Mouse (Mus musculus) stomach, embryonic 16.5 days (tissue): ENCODE measurements around the gene Gtf3c5. TPM values are rescaled to one million over a fixed set of nuclear protein-coding genes. Genes with fewer than 3 reads are reported as not detected.

Source experiments
- ATAC-seq: fragments of 200-750 bp; cut with Nextera tagmentation; 2 replicates; pipeline ENCODE4 v1.8.0; 2017; ENCODE audit warnings: moderate number of reproducible peaks, moderate TSS enrichment; ENCODE audit not compliant: insufficient read depth, low FRiP score
- H3K27ac ChIP-seq: fragments of 300-500 bp; sonication (generic); 2 replicates; pipeline ENCODE4 v1.5.1; 2014; ENCODE audit warnings: low read length
- H3K27me3 ChIP-seq: fragments of 300-500 bp; sonication (generic); 2 replicates; pipeline ENCODE4 v1.6.1; 2014; ENCODE audit warnings: low read length, control low read depth, mixed read lengths; ENCODE audit not compliant: control insufficient read depth, insufficient read depth
- H3K36me3 ChIP-seq: fragments of 300-500 bp; sonication (generic); 2 replicates; pipeline ENCODE4 v1.6.1; 2014; ENCODE audit warnings: low read length; ENCODE audit not compliant: control insufficient read depth, insufficient read depth
- H3K4me1 ChIP-seq: fragments of 300-500 bp; sonication (generic); 2 replicates; pipeline ENCODE4 v1.6.1; 2014; ENCODE audit warnings: low read length, control low read depth, mixed read lengths; ENCODE audit not compliant: control insufficient read depth, insufficient read depth
- H3K4me2 ChIP-seq: fragments of 300-500 bp; sonication (generic); 2 replicates; pipeline ENCODE4 v1.6.1; 2014; ENCODE audit warnings: low read depth, low read length, mixed read lengths
- H3K4me3 ChIP-seq: fragments of 300-500 bp; sonication (generic); replicated peaks from 2 replicates; pipeline ENCODE4 v1.5.1; 2014; ENCODE audit warnings: mild to moderate bottlenecking, low read length
- H3K9ac ChIP-seq: fragments of 300-500 bp; sonication (generic); 2 replicates; pipeline ENCODE4 v1.6.1; 2014; ENCODE audit warnings: low read length
- H3K9me3 ChIP-seq: fragments of 300-500 bp; sonication (generic); replicated peaks from 2 replicates; pipeline ENCODE4 v1.6.1; 2016; ENCODE audit warnings: low read length, control low read depth; ENCODE audit not compliant: control insufficient read depth
- WGBS: fragments of 180-500 bp; shearing (Covaris S2); extraction: QIAGEN DNeasy Blood & Tissue Kit; methylation state at CpG from one replicate; pipeline ENCODE4 v1.1.7; 2014; 5-methylcytosine and 5-hydroxymethylcytosine counted together
- polyA plus RNA-seq: library from polyadenylated mRNA; unstranded; fragments of >200 nt; fragmentation: Nextera tagmentation; extraction: Ambion mirVana; gene quantifications from 2 replicates; pipeline ENCODE4 v1.2.1, GENCODE M21; 2015

The Gtf3c5 gene
- polyA plus RNA-seq, 1 experiment from 2014 or later, result 38.2 TPM

DNA sequence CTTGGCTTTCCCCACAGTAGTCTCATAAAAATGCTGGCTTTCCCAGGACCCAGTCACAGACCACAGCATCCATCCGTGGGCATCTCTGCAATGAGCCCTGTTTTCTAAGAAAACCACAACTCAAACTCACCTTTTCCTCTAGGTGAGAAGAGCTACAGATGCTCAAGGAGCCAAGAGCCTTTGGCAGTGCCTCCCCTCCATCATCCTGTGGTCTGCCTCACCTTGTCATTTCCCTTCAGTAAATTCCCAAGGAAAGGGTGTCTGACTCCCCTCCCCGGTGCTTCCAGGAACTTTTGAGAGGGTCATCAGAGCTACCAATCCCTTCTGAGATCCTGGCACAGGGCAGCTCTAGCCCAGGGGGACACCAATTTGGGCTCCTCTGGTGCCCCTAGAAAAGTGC is 37.6 kb upstream of the Gtf3c5 start:
- H3K9me3 ChIP-seq, result no peaks in the 10 kb centered on the region
- no peak overlapping the region for H3K4me2 ChIP-seq
- no peak overlapping the region; the same call in 1 of the 2 replicates for H3K4me3 ChIP-seq
- WGBS, result 20% methylated on average over 2 of the region's 2 CpGs
- no peak for ATAC-seq
- 0 out of 2 replicates have a peak, but pooled peaks cover 5% of the 10 kb centered on the region for H3K4me1 ChIP-seq
- no peak overlapping the region for H3K9ac ChIP-seq
- H3K27ac ChIP-seq, result no peak overlapping the region
- no peaks in the 10 kb centered on the region for H3K36me3 ChIP-seq
- H3K27me3 ChIP-seq, result peaks cover 17% of the 10 kb centered on the region

DNA sequence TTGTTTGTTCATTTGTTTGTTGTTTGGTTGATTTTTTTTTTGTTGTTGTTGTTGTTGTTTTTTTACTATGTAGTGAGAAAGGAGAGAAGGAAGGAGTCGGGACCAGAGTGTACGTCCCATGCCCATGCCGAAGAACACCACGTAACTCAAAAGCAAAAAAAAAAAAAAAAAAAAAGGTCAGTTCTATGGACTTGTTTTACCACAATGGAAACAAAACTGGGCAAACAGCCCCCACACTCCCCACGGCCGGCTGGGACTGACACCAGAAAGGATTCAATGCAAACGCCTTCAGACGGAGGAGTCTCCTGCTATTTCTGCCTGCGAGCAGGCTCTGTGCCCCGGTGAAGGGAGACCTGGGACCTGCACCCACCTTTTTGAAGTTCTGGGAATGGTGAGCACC is 37.0 kb upstream of the Gtf3c5 start:
- ATAC-seq, result no peak
- H3K4me3 ChIP-seq, result no peak overlapping the region; the same call in 1 of the 2 replicates
- H3K36me3 ChIP-seq, result no peaks in the 10 kb centered on the region
- H3K9me3 ChIP-seq, result no peaks in the 10 kb centered on the region
- H3K27ac ChIP-seq, result no peak overlapping the region
- 52% methylated on average over 10 of the region's 10 CpGs for WGBS
- H3K4me2 ChIP-seq, result no peak overlapping the region
- H3K9ac ChIP-seq, result no peak overlapping the region
- H3K27me3 ChIP-seq, result peaks cover 17% of the 10 kb centered on the region
- 0 out of 2 replicates have a peak, but pooled peaks cover 5% of the 10 kb centered on the region for H3K4me1 ChIP-seq

DNA sequence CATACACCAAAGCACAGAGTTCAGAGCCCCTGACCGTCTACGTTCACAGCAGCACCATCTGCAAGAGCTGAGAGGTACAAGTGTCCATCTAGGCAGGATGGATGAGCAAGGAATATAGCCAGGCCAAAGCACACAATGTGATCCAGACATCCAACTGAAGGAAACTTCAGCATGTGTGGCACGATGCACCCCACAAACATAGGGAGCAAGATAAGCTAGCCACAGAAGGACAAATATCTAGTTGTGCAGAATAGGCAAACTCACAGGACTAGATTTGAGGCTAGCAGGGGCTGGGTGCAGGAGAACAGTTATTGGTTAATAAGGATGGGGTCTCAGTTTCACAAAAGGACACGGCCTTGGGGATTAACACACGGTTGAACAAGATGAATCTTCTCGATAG is 35.8 kb upstream of the Gtf3c5 start:
- WGBS, result 79% methylated on average over 6 of the region's 6 CpGs
- peaks cover 17% of the 10 kb centered on the region for H3K27me3 ChIP-seq
- H3K4me2 ChIP-seq, result no peak overlapping the region
- no peaks in the 10 kb centered on the region for H3K9me3 ChIP-seq
- H3K27ac ChIP-seq, result no peak overlapping the region
- H3K4me3 ChIP-seq, result no peak overlapping the region
- ATAC-seq, result no peak
- no peaks in the 10 kb centered on the region for H3K36me3 ChIP-seq
- H3K4me1 ChIP-seq, result 0 out of 2 replicates have a peak, but pooled peaks cover 5% of the 10 kb centered on the region
- no peak overlapping the region for H3K9ac ChIP-seq

DNA sequence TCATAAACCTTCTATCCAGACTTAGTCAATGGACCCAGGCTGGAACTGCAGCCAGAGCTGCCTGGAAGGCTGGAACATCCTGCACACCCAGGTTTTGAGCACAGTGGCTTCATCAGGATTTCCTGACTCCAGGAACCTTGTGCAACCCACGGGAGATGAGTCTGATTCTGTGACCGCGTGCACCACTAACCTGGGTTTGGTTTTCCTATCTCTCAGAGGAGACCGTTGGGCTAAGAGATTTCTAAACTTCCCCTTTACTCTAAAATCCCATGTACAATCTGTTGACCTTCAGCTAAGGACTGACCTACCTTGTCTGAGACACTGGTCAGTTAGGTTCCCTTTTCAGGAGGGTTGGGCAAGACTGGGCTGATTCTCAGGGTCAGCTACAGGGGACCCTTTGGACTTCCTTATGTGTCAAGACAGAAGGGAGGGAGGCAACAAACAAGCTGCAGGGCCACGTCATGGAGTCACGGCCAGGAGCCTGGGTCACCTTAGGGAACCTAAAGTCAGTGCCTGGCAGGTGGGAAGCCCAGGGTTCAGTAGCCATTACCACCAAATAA is 35.3 kb upstream of the Gtf3c5 start:
- Histone ChIP-seq H3K4me1 (0 out of 2 replicates have a peak, but pooled peaks cover 5% of the 10 kb centered on the region), H3K9ac (no peak overlapping the region), H3K4me3 (no peak overlapping the region), H3K36me3 (no peaks in the 10 kb centered on the region), H3K9me3 (no peaks in the 10 kb centered on the region), H3K27ac (no peak overlapping the region), H3K4me2 (no peak overlapping the region), H3K27me3 (peaks cover 17% of the 10 kb centered on the region)
- ATAC-seq, result no peak
- 71% methylated on average over 6 of the region's 6 CpGs for WGBS

- 0 out of 2 replicates have a peak, but pooled peaks cover 5% of the 10 kb centered on the region for H3K4me1 ChIP-seq
- H3K4me2 ChIP-seq, result no peak overlapping the region
- peaks cover 17% of the 10 kb centered on the region for H3K27me3 ChIP-seq
- H3K4me3 ChIP-seq, result no peak overlapping the region
- H3K9ac ChIP-seq, result no peak overlapping the region
- WGBS, result 73% methylated on average over 8 of the region's 8 CpGs
- no peaks in the 10 kb centered on the region for H3K36me3 ChIP-seq
- H3K9me3 ChIP-seq, result no peaks in the 10 kb centered on the region
- ATAC-seq, result 0 out of 2 replicates have a peak, but pooled peaks have one; percentile 20
- H3K27ac ChIP-seq, result no peak overlapping the region
These were observed 34.2 kb upstream of the Gtf3c5 start for GRCm38 (mm10) chr2:28617498-28618486.

DNA sequence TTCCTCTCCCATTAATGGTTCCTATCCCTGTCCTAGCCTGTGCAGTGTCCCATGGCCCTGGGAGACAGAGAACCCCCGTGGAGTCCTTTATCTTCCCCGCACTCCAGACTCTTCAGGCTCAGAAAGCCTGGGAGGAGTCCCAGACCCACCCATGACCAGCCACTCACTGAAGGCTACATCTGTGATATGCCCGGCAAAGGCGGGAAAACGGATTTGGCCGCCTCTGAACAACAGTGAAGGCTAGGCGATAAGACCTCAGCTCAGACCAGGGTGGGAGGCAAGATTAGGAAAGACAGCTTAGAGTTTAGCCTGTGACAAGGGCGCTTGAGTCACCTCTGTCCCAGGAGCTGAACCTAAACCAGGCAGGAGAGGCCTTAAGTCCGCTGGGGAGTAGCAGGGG is 33.3 kb upstream of the Gtf3c5 start:
- Histone ChIP-seq H3K27ac (no peak overlapping the region), H3K4me2 (no peak overlapping the region), H3K4me3 (no peak overlapping the region), H3K36me3 (no peaks in the 10 kb centered on the region), H3K9ac (no peak overlapping the region), H3K27me3 (peaks cover 15% of the 10 kb centered on the region), H3K9me3 (no peaks in the 10 kb centered on the region), H3K4me1 (0 out of 2 replicates have a peak, but pooled peaks cover 5% of the 10 kb centered on the region)
- 70% methylated on average over 9 of the region's 9 CpGs for WGBS
- peak; percentile 38; the same call in 1 of the 2 replicates for ATAC-seq

- no peak overlapping the region for H3K9ac ChIP-seq
- no peaks in the 10 kb centered on the region for H3K9me3 ChIP-seq
- ATAC-seq, result no peak
- H3K4me1 ChIP-seq, result no peaks in the 10 kb centered on the region
- H3K4me3 ChIP-seq, result no peak overlapping the region
- H3K4me2 ChIP-seq, result no peak overlapping the region
- 37% methylated on average over 5 of the region's 5 CpGs for WGBS
- H3K36me3 ChIP-seq, result no peaks in the 10 kb centered on the region
- H3K27me3 ChIP-seq, result peaks cover 10% of the 10 kb centered on the region
- H3K27ac ChIP-seq, result no peak overlapping the region
These were observed 32.8 kb upstream of the Gtf3c5 start for GRCm38 (mm10) chr2:28616358-28616757.

GRCm38 (mm10) chr2:28613599-28613998 is 30.0 kb upstream of the Gtf3c5 start:
- no peaks in the 10 kb centered on the region for H3K9me3 ChIP-seq
- 89% methylated on average over 10 of the region's 10 CpGs for WGBS
- H3K27ac ChIP-seq, result no peak overlapping the region
- no peak overlapping the region for H3K9ac ChIP-seq
- no peaks in the 10 kb centered on the region for H3K27me3 ChIP-seq
- no peak overlapping the region for H3K4me2 ChIP-seq
- H3K4me1 ChIP-seq, result no peaks in the 10 kb centered on the region
- no peak for ATAC-seq
- no peak overlapping the region for H3K4me3 ChIP-seq
- no peaks in the 10 kb centered on the region for H3K36me3 ChIP-seq
